Mouse (Mus musculus) thymus, adult 2 months (tissue): ENCODE data around the gene Fam117b.

Source experiments
- CTCF ChIP-seq: fragments of 200-500 bp; IDR thresholded peaks from 2 replicates; pipeline ENCODE4 v1.5.1; 2012; ENCODE audit warnings: mild to moderate bottlenecking, control low read depth, low read length, moderate library complexity, borderline replicate concordance; ENCODE audit not compliant: control insufficient read depth, poor library complexity, insufficient read depth; ENCODE audit errors: extremely low read depth
- POLR2A ChIP-seq: fragments of 200-500 bp; IDR thresholded peaks from 2 replicates; pipeline ENCODE4 v1.6.1; 2012; ENCODE audit warnings: mild to moderate bottlenecking, low read length, control low read depth, moderate library complexity; ENCODE audit not compliant: control insufficient read depth, poor library complexity, insufficient read depth; ENCODE audit errors: extremely low read depth

GRCm38 (mm10) chr1:59910941-59911340 is 1.9 kb upstream of the Fam117b start:
- no peak for TF ChIP-seq CTCF
- no peak for TF ChIP-seq POLR2A
